Mouse (Mus musculus) MN1 (cell line): ENCODE data around the gene Igfbp5.

Source experiments
- DNase-seq: peaks from one replicate; pipeline ENCODE4 v3.0.0-alpha.2; 2016; ENCODE audit warnings: low spot score

Igfbp5 gene

GRCm38 (mm10) chr1:72868429-72869215 lies 6.1 kb downstream of the Igfbp5 start:
- DNase-seq: no peak

GRCm38 (mm10) chr1:72867346-72867745 lies 7.3 kb downstream of the Igfbp5 start:
- no peak for DNase-seq

- DNase-seq: no peak
These were observed 8.3 kb downstream of the Igfbp5 start for GRCm38 (mm10) chr1:72866417-72866816.

- DNase-seq: peak; percentile 79
These were observed 8.8 kb downstream of the Igfbp5 start for GRCm38 (mm10) chr1:72865900-72866299.

- no peak for DNase-seq
These were observed 10.4 kb downstream of the Igfbp5 start for GRCm38 (mm10) chr1:72864272-72864671.

GRCm38 (mm10) chr1:72863692-72864091 lies 11.0 kb downstream of the Igfbp5 start:
- no peak for DNase-seq

- no peak for DNase-seq
These were observed 12.4 kb downstream of the Igfbp5 start for GRCm38 (mm10) chr1:72862248-72862647.

- DNase-seq: no peak
These were observed 13.0 kb downstream of the Igfbp5 start for GRCm38 (mm10) chr1:72861702-72862101.

GRCm38 (mm10) chr1:72860502-72860901 lies 14.2 kb downstream of the Igfbp5 start:
- DNase-seq: no peak

- DNase-seq: no peak
These were observed 14.7 kb downstream of the Igfbp5 start for GRCm38 (mm10) chr1:72859963-72860362.

GRCm38 (mm10) chr1:72858874-72859273 lies 15.8 kb downstream of the Igfbp5 start:
- DNase-seq: no peak

- no peak for DNase-seq
These were observed 16.4 kb downstream of the Igfbp5 start for GRCm38 (mm10) chr1:72858286-72858685.

GRCm38 (mm10) chr1:72857631-72858030 lies 17.1 kb downstream of the Igfbp5 start:
- DNase-seq: no peak

- DNase-seq: no peak
These were observed 17.5 kb downstream of the Igfbp5 start for GRCm38 (mm10) chr1:72857142-72857541.

GRCm38 (mm10) chr1:72856209-72856909 lies 18.3 kb downstream of the Igfbp5 start:
- no peak for DNase-seq

GRCm38 (mm10) chr1:72855729-72856128 lies 19.0 kb downstream of the Igfbp5 start:
- DNase-seq: no peak

GRCm38 (mm10) chr1:72854337-72855237 lies 20.1 kb downstream of the Igfbp5 start:
- peak; percentile 70 for DNase-seq

- no peak for DNase-seq
These were observed 20.9 kb downstream of the Igfbp5 start for GRCm38 (mm10) chr1:72853759-72854158.

- DNase-seq: no peak
These were observed 25.6 kb downstream of the Igfbp5 start for GRCm38 (mm10) chr1:72849037-72849436.

GRCm38 (mm10) chr1:72847849-72848380 lies 26.8 kb downstream of the Igfbp5 start:
- no peak for DNase-seq

- DNase-seq: no peak
These were observed 30.0 kb downstream of the Igfbp5 start for GRCm38 (mm10) chr1:72844675-72845074.
